Mouse (Mus musculus) stomach, embryonic 16.5 days (tissue): Measurements from ENCODE around the gene Lgals12. TPM values are rescaled to one million over a fixed set of nuclear protein-coding genes. Genes with fewer than 3 reads are reported as not detected.

Source experiments
- ATAC-seq: fragments of 200-750 bp; cut with Nextera tagmentation; 2 replicates; pipeline ENCODE4 v1.8.0; 2017; ENCODE audit warnings: moderate number of reproducible peaks, moderate TSS enrichment; ENCODE audit not compliant: insufficient read depth, low FRiP score
- H3K27ac ChIP-seq: fragments of 300-500 bp; sonication (generic); 2 replicates; pipeline ENCODE4 v1.5.1; 2014; ENCODE audit warnings: low read length
- H3K27me3 ChIP-seq: fragments of 300-500 bp; sonication (generic); 2 replicates; pipeline ENCODE4 v1.6.1; 2014; ENCODE audit warnings: low read length, control low read depth, mixed read lengths; ENCODE audit not compliant: control insufficient read depth, insufficient read depth
- H3K36me3 ChIP-seq: fragments of 300-500 bp; sonication (generic); 2 replicates; pipeline ENCODE4 v1.6.1; 2014; ENCODE audit warnings: low read length; ENCODE audit not compliant: control insufficient read depth, insufficient read depth
- H3K4me1 ChIP-seq: fragments of 300-500 bp; sonication (generic); 2 replicates; pipeline ENCODE4 v1.6.1; 2014; ENCODE audit warnings: low read length, control low read depth, mixed read lengths; ENCODE audit not compliant: control insufficient read depth, insufficient read depth
- H3K4me2 ChIP-seq: fragments of 300-500 bp; sonication (generic); 2 replicates; pipeline ENCODE4 v1.6.1; 2014; ENCODE audit warnings: low read depth, low read length, mixed read lengths
- H3K4me3 ChIP-seq: fragments of 300-500 bp; sonication (generic); replicated peaks from 2 replicates; pipeline ENCODE4 v1.5.1; 2014; ENCODE audit warnings: mild to moderate bottlenecking, low read length
- H3K9ac ChIP-seq: fragments of 300-500 bp; sonication (generic); 2 replicates; pipeline ENCODE4 v1.6.1; 2014; ENCODE audit warnings: low read length
- H3K9me3 ChIP-seq: fragments of 300-500 bp; sonication (generic); replicated peaks from 2 replicates; pipeline ENCODE4 v1.6.1; 2016; ENCODE audit warnings: low read length, control low read depth; ENCODE audit not compliant: control insufficient read depth
- WGBS: fragments of 180-500 bp; shearing (Covaris S2); extraction: QIAGEN DNeasy Blood & Tissue Kit; methylation state at CpG from one replicate; pipeline ENCODE4 v1.1.7; 2014; 5-methylcytosine and 5-hydroxymethylcytosine counted together
- polyA plus RNA-seq: library from polyadenylated mRNA; unstranded; fragments of >200 nt; fragmentation: Nextera tagmentation; extraction: Ambion mirVana; gene quantifications from 2 replicates; pipeline ENCODE4 v1.2.1, GENCODE M21; 2015

The Lgals12 gene
- polyA plus RNA-seq, 1 experiment from 2014 or later, result 3.5 TPM

GRCm38 (mm10) chr19:7557328-7557822, 49.6 kb downstream of the Lgals12 start, which contains the start of gene Pla2g16:
Gene Pla2g16 (plus strand): TSS chr19:7557459.
- peak; percentile 87 for ATAC-seq
- H3K4me3 ChIP-seq, result peak within 1 kb of the TSS; percentile 52
- H3K4me2 ChIP-seq, result peak within 1 kb of the TSS; percentile 75
- WGBS, result 1% methylated on average over 27 of the region's 27 CpGs
- no peaks in the 10 kb centered on the region for H3K27me3 ChIP-seq
- peak within 1 kb of the TSS; percentile 70 for H3K9ac ChIP-seq
- no peaks in the 10 kb centered on the region for H3K36me3 ChIP-seq
- H3K9me3 ChIP-seq, result no peaks in the 10 kb centered on the region
- H3K4me1 ChIP-seq, result no peaks in the 10 kb centered on the region
- no peak within 1 kb of the TSS for H3K27ac ChIP-seq

DNA sequence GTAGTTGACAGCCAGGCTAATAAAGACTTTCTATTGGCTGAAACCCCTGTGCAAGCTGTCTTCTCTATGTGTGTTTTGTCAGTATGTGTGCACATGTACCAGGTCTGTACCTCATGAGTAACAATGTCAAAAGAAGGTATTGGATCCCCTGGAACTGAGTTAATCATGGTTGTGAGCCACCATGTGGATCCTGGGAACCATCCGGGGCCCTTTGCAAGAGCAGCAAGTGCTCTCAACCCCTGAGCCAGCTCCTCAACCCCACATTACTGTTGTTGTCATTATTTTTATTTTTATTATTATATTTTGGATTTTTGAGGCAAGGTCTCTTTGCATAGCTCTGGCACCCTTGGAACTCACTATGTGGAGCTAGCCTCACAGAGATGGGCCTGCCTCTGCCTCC, 50.4 kb downstream of the Lgals12 start:
- H3K4me2 ChIP-seq, result no peak overlapping the region
- no peaks in the 10 kb centered on the region for H3K27me3 ChIP-seq

GRCm38 (mm10) chr19:7554881-7555280, 52.1 kb downstream of the Lgals12 start:
- Histone ChIP-seq H3K4me2 (no peak overlapping the region), H3K4me3 (no peak overlapping the region), H3K4me1 (no peaks in the 10 kb centered on the region), H3K9me3 (no peaks in the 10 kb centered on the region), H3K27me3 (no peaks in the 10 kb centered on the region), H3K36me3 (no peaks in the 10 kb centered on the region), H3K27ac (no peak overlapping the region), H3K9ac (no peak overlapping the region)
- ATAC-seq, result no peak
- 62% methylated on average over 4 of the region's 4 CpGs for WGBS

More for the DNA sequence above, 50.4 kb downstream of the Lgals12 start:
- Histone ChIP-seq H3K9ac (no peak overlapping the region), H3K4me3 (no peak overlapping the region), H3K36me3 (no peaks in the 10 kb centered on the region), H3K4me1 (no peaks in the 10 kb centered on the region), H3K27ac (no peak overlapping the region), H3K9me3 (no peaks in the 10 kb centered on the region)
- 97% methylated on average over 1 of the region's 1 CpGs for WGBS
- no peak for ATAC-seq

DNA sequence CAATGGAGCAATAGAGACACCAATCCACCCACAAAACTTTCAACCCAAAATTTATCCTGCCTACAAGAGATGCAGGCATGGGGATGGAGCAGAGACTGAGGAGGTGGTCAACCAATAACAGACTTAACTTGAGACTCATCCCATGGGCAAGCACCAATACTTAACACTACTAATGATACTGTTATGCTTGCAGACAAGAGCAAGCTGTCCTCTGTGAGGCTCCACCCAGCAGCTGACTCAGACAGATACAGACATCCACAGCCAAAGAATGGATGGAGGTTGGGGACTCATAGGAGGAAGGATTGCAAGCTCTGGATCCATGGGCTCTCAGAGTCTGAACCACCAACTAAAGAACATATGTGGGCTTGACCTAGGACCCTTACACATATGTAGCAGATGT, 53.6 kb downstream of the Lgals12 start:
- H3K9ac ChIP-seq, result no peak overlapping the region
- no peaks in the 10 kb centered on the region for H3K27me3 ChIP-seq
- no peaks in the 10 kb centered on the region for H3K36me3 ChIP-seq
- ATAC-seq, result no peak
- no peaks in the 10 kb centered on the region for H3K9me3 ChIP-seq
- no peak overlapping the region for H3K27ac ChIP-seq
- H3K4me1 ChIP-seq, result no peaks in the 10 kb centered on the region
- no peak overlapping the region for H3K4me3 ChIP-seq
- no peak overlapping the region for H3K4me2 ChIP-seq

GRCm38 (mm10) chr19:7552301-7552673, 54.7 kb downstream of the Lgals12 start:
- no peak overlapping the region for H3K4me2 ChIP-seq
- H3K27ac ChIP-seq, result no peak overlapping the region
- H3K27me3 ChIP-seq, result no peaks in the 10 kb centered on the region
- H3K36me3 ChIP-seq, result no peaks in the 10 kb centered on the region
- no peaks in the 10 kb centered on the region for H3K4me1 ChIP-seq
- ATAC-seq, result no peak
- no peak overlapping the region for H3K9ac ChIP-seq
- 65% methylated on average over 2 of the region's 2 CpGs for WGBS
- no peak overlapping the region for H3K4me3 ChIP-seq
- H3K9me3 ChIP-seq, result no peaks in the 10 kb centered on the region

DNA sequence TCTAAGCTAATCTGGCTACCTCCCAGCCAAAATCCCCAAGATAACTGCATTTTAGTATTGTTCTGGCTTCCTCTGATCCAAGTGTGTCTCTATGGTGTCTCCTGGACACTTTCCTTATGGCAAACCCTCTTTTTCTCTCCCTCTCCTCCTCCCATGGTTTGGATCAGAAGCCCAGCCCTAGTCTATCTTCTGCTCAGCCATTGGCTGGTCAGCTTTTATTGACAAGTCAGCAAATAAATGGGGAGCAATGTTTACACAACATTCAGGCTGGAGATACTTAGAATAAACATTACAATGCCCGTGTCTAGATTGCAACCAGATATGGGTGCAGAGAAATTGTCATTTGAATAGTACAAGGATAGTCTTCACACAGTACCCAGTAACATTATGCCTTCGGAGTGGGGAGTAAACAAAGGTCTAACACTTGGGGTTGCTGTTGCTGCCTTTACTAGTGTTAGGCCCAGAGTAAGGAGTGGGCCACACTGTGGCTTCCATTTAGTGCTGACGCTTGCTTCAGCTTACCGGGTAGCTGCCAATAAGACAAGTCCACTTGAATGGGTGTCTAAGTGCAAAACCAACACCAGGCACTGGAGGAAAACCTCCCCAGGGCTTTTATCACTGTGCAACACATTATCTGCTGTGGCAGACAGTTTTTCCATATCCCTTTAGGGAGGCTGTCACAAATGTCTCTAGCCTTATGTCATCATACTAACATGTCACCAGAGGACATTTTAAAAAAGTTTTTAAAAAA, 55.3 kb downstream of the Lgals12 start:
- H3K27ac ChIP-seq, result no peak overlapping the region
- no peaks in the 10 kb centered on the region for H3K36me3 ChIP-seq
- no peaks in the 10 kb centered on the region for H3K9me3 ChIP-seq
- no peak overlapping the region for H3K4me3 ChIP-seq
- H3K4me1 ChIP-seq, result no peaks in the 10 kb centered on the region
- H3K27me3 ChIP-seq, result no peaks in the 10 kb centered on the region
- peak; percentile 40 for ATAC-seq
- no peak overlapping the region for H3K9ac ChIP-seq
- WGBS, result 34% methylated on average over 4 of the region's 4 CpGs
- H3K4me2 ChIP-seq, result no peak overlapping the region

- no peaks in the 10 kb centered on the region for H3K36me3 ChIP-seq
- H3K4me1 ChIP-seq, result no peaks in the 10 kb centered on the region
- no peak overlapping the region for H3K27ac ChIP-seq
- no peak overlapping the region for H3K4me3 ChIP-seq
- no peaks in the 10 kb centered on the region for H3K9me3 ChIP-seq
- ATAC-seq, result no peak
- 88% methylated on average over 3 of the region's 3 CpGs for WGBS
- H3K9ac ChIP-seq, result no peak overlapping the region
- H3K4me2 ChIP-seq, result no peak overlapping the region
- no peaks in the 10 kb centered on the region for H3K27me3 ChIP-seq
Measured at GRCm38 (mm10) chr19:7548924-7549323, 58.1 kb downstream of the Lgals12 start.

Other genes starting within 250 kb of the Lgals12 start
- gene Spindoc, start 224.2 kb downstream of the Lgals12 start, polyA plus RNA-seq, result 19.8 and 22.5 TPM in 2 replicates
- 4.6 and 5.0 TPM in 2 replicates for gene 2700081O15Rik, start 189.6 kb downstream of the Lgals12 start, polyA plus RNA-seq
- 132 and 139 TPM in 2 replicates for gene Rtn3, start 123.9 kb downstream of the Lgals12 start, polyA plus RNA-seq
- 14.0 and 16.2 TPM in 2 replicates for gene Atl3, start 113.2 kb downstream of the Lgals12 start, polyA plus RNA-seq
- gene Pla2g16, start 49.7 kb downstream of the Lgals12 start, polyA plus RNA-seq, result 15.7 and 15.8 TPM in 2 replicates
- not detected in 2 replicates for gene Hrasls5, start 5.3 kb upstream of the Lgals12 start, polyA plus RNA-seq
- gene Slc22a19, start 104.1 kb upstream of the Lgals12 start, polyA plus RNA-seq, result not detected in 2 replicates
- not detected in 2 replicates for gene Slc22a26, start 195.5 kb upstream of the Lgals12 start, polyA plus RNA-seq